Mouse (Mus musculus): ENCODE results near the gene Slc38a4.

GRCm38 (mm10) chr15:97054767-97055489 lies 828 bp downstream of the Slc38a4 start:
- no peak for TF ChIP-seq POLR2A (IDR thresholded peaks at IDR 0.05; ENCODE audit: low read depth, low read length)
- no peak for TF ChIP-seq ZC3H11A (IDR thresholded peaks at IDR 0.05; ENCODE audit: low read depth, low read length)
- no peak for TF ChIP-seq RCOR1 (conservative IDR thresholded peaks at IDR 0.05; ENCODE audit: low read depth, low read length)
- TF ChIP-seq NELFE (IDR thresholded peaks at IDR 0.05; ENCODE audit: low read depth, low read length) = no peak
- TF ChIP-seq JUND (conservative IDR thresholded peaks at IDR 0.05; ENCODE audit: low read depth, low read length) = no peak
- TF ChIP-seq CTCF (conservative IDR thresholded peaks at IDR 0.05 in 1 of 2, IDR thresholded peaks at IDR 0.05 in 1 of 2; ENCODE audit: low read depth in 2 of 2, low read length in 2 of 2) = no peak
- no peak for TF ChIP-seq USF2 (conservative IDR thresholded peaks at IDR 0.05; ENCODE audit: low read depth, low read length)
- no peak for TF ChIP-seq CHD2 (IDR thresholded peaks at IDR 0.05; ENCODE audit: low read length)
- no peak for TF ChIP-seq TBP (conservative IDR thresholded peaks at IDR 0.05; ENCODE audit: low read depth, low read length)
- no peak for TF ChIP-seq POLR2AphosphoS2 (IDR thresholded peaks at IDR 0.05; ENCODE audit: low read depth, low read length)
